Mouse (Mus musculus) kidney, adult 9 months (tissue): ENCODE measurements around the gene Tmem115.

Experiments used
- DNase-seq: peaks from one replicate; pipeline ENCODE4 v3.0.0; 2022

Gene Tmem115

GRCm38 (mm10) chr9:107533791-107534407 lies at the start of gene Tmem115:
TSS of gene Tmem115 (plus strand) at chr9:107533945.
- DNase-seq, result peak; percentile 98

GRCm38 (mm10) chr9:107484302-107484701 lies 49.4 kb upstream of the Tmem115 start:
- DNase-seq, result no peak

- DNase-seq, result no peak
Observed at GRCm38 (mm10) chr9:107484766-107485165, 49.0 kb upstream of the Tmem115 start.

DNA sequence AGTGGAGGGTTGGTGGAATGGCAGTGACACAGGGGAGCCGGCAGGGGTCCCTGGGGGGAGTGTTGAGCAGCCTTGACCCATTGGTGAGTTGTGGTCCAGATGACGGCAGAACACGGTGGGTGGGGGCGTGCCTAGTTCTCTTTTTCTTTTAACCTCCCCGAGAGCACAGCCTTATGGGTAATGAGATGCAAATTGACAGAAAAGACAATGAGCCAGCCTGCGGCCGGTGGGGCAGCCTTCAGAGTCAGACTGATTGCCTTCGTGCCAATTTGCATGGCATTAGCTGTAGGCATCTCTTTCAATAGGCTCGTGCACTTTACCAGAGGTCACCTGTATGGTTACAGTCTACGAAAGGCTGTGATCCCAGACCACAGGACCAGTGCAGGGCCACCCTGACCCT lies 47.7 kb upstream of the Tmem115 start:
- no peak for DNase-seq

DNA sequence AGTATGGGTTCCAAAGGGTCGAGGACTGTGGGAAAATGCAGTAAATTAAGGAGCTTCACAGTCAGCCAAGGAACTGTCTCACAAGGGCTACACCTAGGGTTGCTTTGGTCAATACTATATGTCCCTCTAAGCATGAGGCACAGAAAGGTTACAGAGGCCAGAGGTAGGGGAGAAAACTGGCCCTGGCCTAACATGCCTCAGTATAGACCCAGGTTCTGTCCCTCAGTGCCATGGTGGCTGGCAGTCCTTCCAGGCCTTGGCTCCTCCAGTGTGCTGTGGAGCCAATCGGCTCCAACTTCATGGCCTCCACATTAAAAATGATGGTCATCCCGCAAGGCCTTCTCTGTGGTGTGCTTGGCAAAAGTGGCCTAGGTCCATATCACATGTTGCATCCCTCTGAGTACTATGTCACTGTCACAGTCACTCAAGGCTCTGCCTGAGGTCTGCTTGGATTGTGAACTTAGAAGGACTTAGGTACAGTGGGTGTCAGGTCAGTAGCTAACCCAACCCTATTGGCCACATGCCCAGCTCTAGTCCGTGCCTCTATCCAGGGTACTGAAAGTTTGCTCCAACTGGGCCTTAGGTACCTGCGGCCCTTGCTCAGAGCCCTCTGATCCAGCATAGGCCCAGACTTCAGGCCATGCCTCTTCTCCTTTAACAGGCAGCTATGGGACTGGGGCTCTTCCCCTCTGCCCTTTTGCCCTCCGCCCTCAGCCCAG lies 47.1 kb upstream of the Tmem115 start:
- DNase-seq, result peak; percentile 75

GRCm38 (mm10) chr9:107490146-107490545 lies 43.6 kb upstream of the Tmem115 start:
- no peak for DNase-seq

DNA sequence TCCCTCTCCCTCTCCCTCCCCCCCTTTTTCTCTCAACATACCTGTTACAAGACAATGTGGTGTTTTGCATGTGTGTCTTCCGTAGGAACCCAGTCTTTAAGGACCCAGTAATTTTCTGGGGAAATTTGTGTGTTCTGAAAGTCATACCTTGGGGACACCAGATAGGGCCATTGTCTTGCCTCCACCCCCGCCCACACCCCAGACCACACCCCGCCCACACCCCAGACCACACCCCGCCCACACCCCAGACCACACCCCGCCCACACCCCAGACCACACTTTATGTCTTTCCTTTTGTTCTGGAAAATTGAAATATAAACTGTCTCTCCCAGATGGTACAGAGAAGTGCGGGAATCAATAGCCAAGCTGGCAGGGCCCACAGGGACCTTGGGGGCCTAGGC lies 43.1 kb upstream of the Tmem115 start:
- no peak for DNase-seq

- no peak for DNase-seq
Observed at GRCm38 (mm10) chr9:107493511-107493910, 40.2 kb upstream of the Tmem115 start.

DNA sequence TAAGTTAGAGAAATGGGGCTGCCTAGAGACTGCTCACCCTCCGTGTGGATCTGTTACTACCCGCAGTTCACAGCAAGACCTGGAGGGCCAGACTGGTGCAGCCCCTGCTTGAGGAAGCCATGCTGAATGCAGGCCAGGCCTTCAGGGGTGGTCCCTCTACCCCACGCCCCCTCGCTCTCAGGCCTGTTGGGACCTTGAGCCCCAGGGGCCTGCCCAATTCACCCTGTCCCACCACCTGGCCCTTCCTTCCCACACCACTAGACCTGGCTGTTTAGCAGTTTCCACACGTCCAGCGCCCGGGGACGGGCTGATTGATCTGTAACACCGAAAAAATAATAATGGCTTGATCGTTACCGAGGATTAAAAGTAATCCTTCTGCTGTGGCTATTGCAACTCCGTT lies 39.5 kb upstream of the Tmem115 start:
- DNase-seq, result no peak

GRCm38 (mm10) chr9:107496359-107496758 lies 37.4 kb upstream of the Tmem115 start:
- no peak for DNase-seq

DNA sequence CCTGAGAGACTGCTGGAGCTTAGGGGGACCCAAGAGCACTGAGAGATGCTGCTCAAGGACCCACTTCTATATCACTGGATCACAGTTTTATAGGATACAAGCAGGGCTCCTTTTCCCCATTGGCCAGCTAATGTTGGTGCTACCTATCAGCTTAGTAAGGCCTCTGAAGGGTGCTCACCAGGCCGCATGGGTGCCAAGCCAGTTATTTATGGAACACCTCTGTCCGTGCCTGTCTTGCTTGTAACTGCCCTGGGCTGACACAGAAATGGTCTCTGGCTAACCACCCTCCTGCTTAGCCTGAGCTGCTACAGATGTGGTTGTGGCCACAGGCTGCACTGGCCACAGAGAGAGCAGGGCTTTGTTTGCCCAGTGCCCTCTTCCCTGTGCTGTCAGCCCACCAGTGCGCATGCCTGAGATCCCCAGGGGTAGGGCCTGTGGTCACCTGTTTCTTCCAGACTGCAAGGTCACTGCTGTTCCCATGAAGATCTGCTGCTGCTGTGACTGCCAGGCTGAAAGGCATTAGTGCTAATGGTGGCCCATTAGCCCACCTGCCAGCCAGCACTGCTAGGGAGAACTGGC lies 32.9 kb upstream of the Tmem115 start:
- DNase-seq, result no peak

DNA sequence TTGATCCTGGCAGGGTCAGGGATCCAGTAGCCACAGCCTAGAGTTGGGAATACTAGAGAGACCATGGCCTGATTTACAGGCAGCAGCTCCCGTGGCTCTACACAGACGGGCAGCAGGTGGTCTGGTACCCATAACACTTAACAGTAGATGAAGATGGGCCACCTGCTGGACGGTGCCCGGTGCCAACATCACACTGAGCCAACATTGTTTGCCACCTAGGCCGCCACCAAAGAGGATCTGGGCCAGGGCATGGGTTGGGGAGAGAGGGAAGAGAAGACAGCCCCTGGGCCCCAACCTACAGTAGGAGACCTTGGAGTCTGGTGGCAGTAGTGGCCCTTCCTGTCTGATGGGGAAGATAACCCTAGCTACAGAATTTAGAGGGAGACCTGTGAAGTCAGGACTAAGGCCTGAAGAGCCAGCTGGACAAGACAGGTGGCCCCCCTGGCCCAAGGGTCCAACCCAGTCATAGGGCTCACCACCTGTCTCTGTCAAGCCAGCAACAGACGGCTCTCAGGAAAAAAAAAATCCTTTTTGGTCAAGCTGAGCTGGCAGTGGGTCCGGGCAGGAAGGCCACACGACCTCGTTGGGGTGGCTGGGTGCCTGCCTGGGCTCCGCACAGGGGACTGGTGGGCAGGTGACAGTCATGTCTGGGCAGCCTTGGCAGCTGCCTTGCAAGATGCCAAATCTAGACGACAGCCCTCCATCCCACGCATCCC lies 31.5 kb upstream of the Tmem115 start:
- no peak for DNase-seq

DNA sequence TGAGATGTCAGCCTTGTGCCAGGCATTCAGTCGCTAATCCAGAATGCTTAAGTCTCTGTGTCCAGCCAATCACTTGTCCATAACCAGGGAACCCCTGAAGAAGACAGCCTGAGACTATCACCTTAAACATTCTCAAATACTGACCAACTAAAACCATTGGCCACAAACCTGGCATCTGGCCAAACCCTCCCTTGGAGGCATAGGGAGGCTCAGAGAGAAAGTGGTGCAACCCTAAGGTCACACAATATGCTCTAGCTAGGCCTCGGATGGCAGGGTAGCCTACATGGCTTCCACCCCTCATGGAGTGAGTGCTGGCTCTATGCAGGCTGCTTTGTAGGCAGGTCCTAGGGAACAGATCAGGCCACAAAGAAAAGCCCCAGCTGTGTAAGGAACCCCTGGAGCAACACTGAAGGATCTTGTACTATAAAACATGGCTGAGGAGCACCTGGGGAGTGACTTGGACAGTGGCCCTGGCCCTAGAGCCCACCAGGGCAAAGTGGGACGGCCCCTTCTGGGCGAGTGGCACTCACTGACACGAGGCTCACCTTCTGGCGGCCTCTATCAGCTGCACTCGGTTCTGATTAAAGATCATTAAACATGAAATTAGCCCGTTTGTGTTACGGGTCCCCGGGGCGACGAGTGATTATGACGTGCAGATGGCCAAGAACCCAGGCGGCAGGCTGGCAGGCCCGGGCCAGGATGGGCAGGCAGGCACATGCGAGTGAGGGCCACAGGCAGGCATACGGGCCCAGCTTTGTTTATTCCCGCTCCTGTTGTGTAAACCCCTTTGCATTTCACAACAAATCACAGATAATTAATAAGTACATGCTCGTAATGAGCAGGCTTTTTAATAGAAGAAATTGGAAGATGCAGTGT lies 28.8 kb upstream of the Tmem115 start:
- DNase-seq, result no peak

DNA sequence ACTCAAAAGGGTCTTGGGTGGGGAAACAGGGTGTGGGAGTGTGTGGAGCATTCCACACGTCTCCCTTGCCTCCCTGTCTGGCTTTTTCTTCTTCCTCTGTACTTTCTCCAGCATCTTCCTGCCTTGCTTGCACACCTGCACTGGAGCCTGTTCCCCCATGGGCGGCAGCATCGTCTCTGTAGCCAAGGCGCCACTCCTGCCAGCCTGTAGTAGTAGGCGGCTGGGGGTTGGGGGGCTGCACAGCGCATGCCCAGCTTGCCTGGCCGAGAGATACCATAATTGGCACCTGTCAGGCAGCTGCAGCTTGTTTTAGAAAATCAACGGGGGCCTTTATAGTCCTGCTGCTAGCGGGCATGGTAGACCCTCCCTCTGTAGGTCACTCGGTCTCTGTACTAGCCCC lies 25.5 kb upstream of the Tmem115 start:
- no peak for DNase-seq

DNA sequence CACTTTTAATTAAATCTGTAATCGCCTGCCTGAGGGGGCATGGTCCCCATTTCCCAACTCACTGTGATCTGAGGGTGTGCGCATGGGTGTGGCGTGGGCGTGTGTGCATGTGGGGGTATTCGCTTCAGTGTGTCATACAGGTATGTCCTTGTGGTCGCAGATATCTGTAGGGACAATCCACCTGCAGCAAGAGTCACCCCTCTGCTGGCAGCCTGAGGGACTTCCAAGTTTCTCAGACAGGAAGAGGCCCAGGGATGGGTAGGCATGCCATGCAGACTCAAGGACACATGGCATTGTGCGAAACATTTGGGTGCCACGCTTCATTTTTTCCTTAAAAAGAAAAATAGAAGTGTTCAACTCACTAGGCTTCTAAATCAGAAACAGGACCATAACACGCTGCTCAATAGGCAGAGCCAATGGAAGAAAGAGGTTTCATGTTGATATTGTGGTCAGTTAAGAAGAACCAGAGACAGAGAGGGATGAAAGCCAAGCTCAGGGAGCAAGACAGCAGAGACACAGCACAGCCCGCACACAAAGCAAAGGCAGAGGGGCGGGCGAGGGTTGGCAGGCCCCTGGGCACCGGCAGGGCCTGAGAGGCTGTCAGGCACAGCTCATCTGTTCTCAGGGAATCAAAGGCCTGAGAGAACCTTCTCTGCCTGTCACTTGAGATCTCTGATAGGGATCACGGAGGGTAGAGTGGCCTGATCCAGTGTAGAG lies 23.2 kb upstream of the Tmem115 start:
- DNase-seq, result no peak

GRCm38 (mm10) chr9:107511436-107511835 lies 22.3 kb upstream of the Tmem115 start:
- no peak for DNase-seq

GRCm38 (mm10) chr9:107512326-107512725 lies 21.4 kb upstream of the Tmem115 start:
- no peak for DNase-seq

DNA sequence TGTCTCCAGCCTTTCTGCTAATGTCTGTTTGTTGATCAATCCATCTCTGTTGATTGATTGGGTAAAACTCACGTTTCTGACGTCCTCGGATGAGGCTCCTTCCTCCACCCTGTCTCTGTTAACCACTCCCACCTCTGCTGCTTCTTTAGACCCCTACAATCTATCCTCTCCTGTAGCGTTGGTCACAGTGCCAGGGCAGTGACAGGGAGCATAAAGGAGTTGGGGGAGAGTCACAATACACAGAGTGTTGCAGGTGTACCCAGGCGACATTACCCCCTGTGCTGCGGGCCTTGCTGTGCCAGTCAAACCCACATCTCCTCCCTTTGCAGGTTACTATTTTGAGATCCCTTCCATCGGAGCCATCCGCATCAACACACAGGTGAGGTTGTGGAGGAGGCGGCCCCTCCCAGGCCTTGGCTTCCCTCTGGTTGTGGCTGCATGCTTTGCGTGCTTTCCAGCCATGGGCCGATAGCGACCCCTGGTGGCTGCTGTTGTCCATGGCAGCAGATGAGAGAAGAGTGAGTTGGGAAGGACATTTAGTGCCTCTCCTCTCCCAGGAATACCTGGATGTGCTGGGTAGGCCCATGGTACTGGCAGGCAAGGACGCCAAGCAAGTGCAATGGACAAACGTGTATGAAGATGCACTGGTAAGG lies 19.3 kb upstream of the Tmem115 start:
- peak; percentile 82 for DNase-seq

GRCm38 (mm10) chr9:107520331-107520730 lies 13.4 kb upstream of the Tmem115 start:
- no peak for DNase-seq

DNA sequence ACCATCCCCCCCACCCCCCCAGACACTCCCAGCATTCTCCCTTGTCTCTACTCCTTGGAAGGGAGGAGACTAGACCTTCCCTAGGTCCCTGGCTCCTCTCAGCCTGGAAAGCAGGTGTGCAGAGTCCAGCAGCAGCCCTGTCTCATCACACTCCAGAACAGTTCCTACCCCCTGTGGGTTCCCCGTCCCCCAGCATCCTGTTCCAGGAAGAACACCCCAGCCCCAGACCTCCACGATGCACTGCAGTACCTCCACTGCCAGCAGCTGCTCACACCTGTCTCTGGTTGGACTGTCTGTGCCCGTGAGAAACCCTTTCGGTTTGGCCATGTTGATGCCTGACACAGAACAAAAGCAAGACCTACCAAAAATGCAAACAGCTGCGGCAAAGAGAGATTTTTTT lies 12.6 kb upstream of the Tmem115 start:
- no peak for DNase-seq

DNA sequence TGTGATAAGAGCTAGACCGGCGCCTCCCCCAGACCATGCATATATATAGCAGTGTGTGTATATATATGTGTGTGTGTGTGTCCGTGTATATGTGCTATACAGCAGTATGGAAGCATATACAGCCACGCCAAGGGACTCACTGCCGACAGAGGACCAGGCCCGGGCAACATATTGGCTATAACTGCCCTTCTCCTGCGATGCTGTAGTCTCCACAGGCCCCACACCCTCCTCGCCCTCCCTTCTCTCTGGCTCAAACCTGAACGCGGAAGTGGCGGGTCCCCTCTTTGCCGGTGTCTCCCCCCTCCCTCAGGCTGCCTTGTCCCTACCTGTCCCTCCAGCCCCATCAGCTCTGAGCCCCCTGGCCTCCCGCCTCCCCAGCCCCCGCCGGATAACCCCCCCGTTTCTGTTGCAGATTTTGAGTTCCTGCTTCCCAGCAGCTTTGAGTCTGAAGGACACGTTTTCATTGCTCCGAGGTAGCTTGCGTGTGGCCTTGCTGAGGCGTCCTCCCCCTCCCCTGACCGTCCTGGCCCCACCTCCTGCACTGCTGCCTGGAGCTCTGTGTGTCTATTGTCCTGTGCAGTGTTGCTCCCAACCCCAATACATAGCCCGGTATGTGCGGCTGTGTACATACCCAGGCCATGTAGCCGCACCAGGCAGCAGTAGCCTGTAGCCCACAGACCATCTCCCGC lies 11.9 kb upstream of the Tmem115 start:
- DNase-seq, result no peak
